17 mouse cellular contexts compared by ENCODE assay signal in genomic region chr3:155682921-155683813, GRCm38 (mm10).
A peak's percentile ranks its signal among the peaks of the same experiment; 100 is the strongest.
DNase-seq lines count a peak whose midpoint lies in the region; ATAC-seq lines count a peak whose summit lies in the region.
"Had no signal": no experiment of that assay in that cellular context is flagged by ENCODE, and none has a peak within 500 bp of the region (broad histone marks: within the 10 kb centered on the region; RNA-seq: fewer than 3 reads in every experiment).

No protein-coding gene starts in this region.

- no peaks in the 10 kb centered on the region for H3K9me3 ChIP-seq in neural tube, embryonic 11.5 days (ENCODE audit: control insufficient read depth, low read length)
- H3K9me3 ChIP-seq in hindbrain, embryonic 11.5 days (ENCODE audit: control insufficient read depth, low read length) = no peaks in the 10 kb centered on the region
- H3K9me3 ChIP-seq in limb, embryonic 10.5 days (replicated peaks) = no peaks in the 10 kb centered on the region
- H3K9me3 ChIP-seq: embryonic facial prominence, embryonic 15.5 days; forebrain, embryonic 15.5 days; liver, embryonic 15.5 days had no signal

- DNase-seq in neural tube, embryonic 11.5 days (ENCODE audit: low spot score) = peak; percentile 24
- no peak for DNase-seq in neural tube, embryonic 10.5 days (ENCODE audit: extremely low spot score, low spot score)
- peak; percentile 25 for DNase-seq in hindbrain, embryonic 11.5 days (ENCODE audit: low spot score)
- DNase-seq in kidney, postnatal 10 days = peak; percentile 11
- peak; percentile 47 for DNase-seq in retina, embryonic 14.5 days (ENCODE audit: low spot score)
- DNase-seq in limb, embryonic 10.5 days (ENCODE audit: low spot score) = no peak
- no peak for DNase-seq in right cerebral cortex, adult 2 months (ENCODE audit: low spot score in 2 of 2)
- DNase-seq: cerebellum, adult 9-11 months; layer of hippocampus, adult 9-11 months; left cerebral cortex, postnatal 4 days; right cerebral cortex, postnatal 4 days had no signal

- no peak overlapping the region for H3K4me3 ChIP-seq in neural tube, embryonic 11.5 days (ENCODE audit: low read depth, low read length)
- no peak overlapping the region for H3K4me3 ChIP-seq in hindbrain, embryonic 11.5 days (ENCODE audit: low read depth, low read length)
- no peak overlapping the region for H3K4me3 ChIP-seq in limb, embryonic 10.5 days
- H3K4me3 ChIP-seq: embryonic facial prominence, embryonic 15.5 days; forebrain, embryonic 15.5 days; liver, embryonic 15.5 days had no signal

- peak; percentile 46 for ATAC-seq in neural tube, embryonic 11.5 days (ENCODE audit: insufficient read depth, low FRiP score, low TSS enrichment)
- peak; percentile 81 for ATAC-seq in hindbrain, embryonic 11.5 days (ENCODE audit: low FRiP score)
- ATAC-seq in monocyte, adult 5-6 weeks (replicated peaks; ENCODE audit: insufficient number of reproducible peaks, low FRiP score, low TSS enrichment, poor library complexity, severe bottlenecking) = no peak
- ATAC-seq: CD4-positive, CD25-positive, alpha-beta regulatory T cell, adult 4 months; forebrain, embryonic 15.5 days; intestine, embryonic 16.5 days had no signal

- no peaks in the 10 kb centered on the region for H3K27me3 ChIP-seq in neural tube, embryonic 11.5 days (ENCODE audit: control insufficient read depth, insufficient read depth, low read length)
- H3K27me3 ChIP-seq in hindbrain, embryonic 11.5 days (ENCODE audit: control insufficient read depth, insufficient read depth, low read length) = no peaks in the 10 kb centered on the region
- no peaks in the 10 kb centered on the region for H3K27me3 ChIP-seq in limb, embryonic 10.5 days (ENCODE audit: low read depth, poor library complexity, severe bottlenecking)
- H3K27me3 ChIP-seq: embryonic facial prominence, embryonic 15.5 days; forebrain, embryonic 15.5 days; liver, embryonic 15.5 days had no signal

- H3K27ac ChIP-seq in neural tube, embryonic 11.5 days (ENCODE audit: low read depth, low read length) = no peak overlapping the region
- H3K27ac ChIP-seq in hindbrain, embryonic 11.5 days (ENCODE audit: low read depth, low read length) = no peak overlapping the region
- no peak overlapping the region for H3K27ac ChIP-seq in limb, embryonic 10.5 days
- H3K27ac ChIP-seq: embryonic facial prominence, embryonic 15.5 days; forebrain, embryonic 15.5 days; liver, embryonic 15.5 days had no signal

- WGBS in neural tube, embryonic 11.5 days = 51% methylated on average over 8 of the region's 8 CpGs
- WGBS in hindbrain, embryonic 11.5 days = 43% methylated on average over 8 of the region's 8 CpGs
- 80% methylated on average over 8 of the region's 8 CpGs for WGBS in limb, embryonic 10.5 days

- no peak overlapping the region for H3K4me2 ChIP-seq in neural tube, embryonic 11.5 days (ENCODE audit: low read depth)
- no peak overlapping the region for H3K4me2 ChIP-seq in hindbrain, embryonic 11.5 days (replicated peaks; ENCODE audit: low read depth, low read length)
- H3K4me2 ChIP-seq: embryonic facial prominence, embryonic 15.5 days; forebrain, embryonic 15.5 days; liver, embryonic 15.5 days had no signal

- no peak overlapping the region for H3K9ac ChIP-seq in neural tube, embryonic 11.5 days (ENCODE audit: low read length)
- no peak overlapping the region for H3K9ac ChIP-seq in hindbrain, embryonic 11.5 days (ENCODE audit: low read depth, low read length)
- H3K9ac ChIP-seq: embryonic facial prominence, embryonic 15.5 days; forebrain, embryonic 15.5 days; liver, embryonic 15.5 days had no signal

- H3K36me3 ChIP-seq in neural tube, embryonic 11.5 days (ENCODE audit: control insufficient read depth, insufficient read depth, low read length) = no peaks in the 10 kb centered on the region
- H3K36me3 ChIP-seq in hindbrain, embryonic 11.5 days (ENCODE audit: control insufficient read depth, insufficient read depth, low read length) = no peaks in the 10 kb centered on the region
- H3K36me3 ChIP-seq in limb, embryonic 10.5 days = no peaks in the 10 kb centered on the region
- H3K36me3 ChIP-seq: embryonic facial prominence, embryonic 15.5 days; forebrain, embryonic 15.5 days; liver, embryonic 15.5 days had no signal

- H3K4me1 ChIP-seq in neural tube, embryonic 11.5 days (ENCODE audit: control insufficient read depth, insufficient read depth, low read length) = 0 out of 2 replicates have a peak, but pooled peaks cover 3% of the 10 kb centered on the region
- no peaks in the 10 kb centered on the region for H3K4me1 ChIP-seq in hindbrain, embryonic 11.5 days (replicated peaks; ENCODE audit: control insufficient read depth, insufficient read depth, low read length)
- no peaks in the 10 kb centered on the region for H3K4me1 ChIP-seq in limb, embryonic 10.5 days
- H3K4me1 ChIP-seq: embryonic facial prominence, embryonic 15.5 days; forebrain, embryonic 15.5 days; liver, embryonic 15.5 days had no signal

Comparison
In these comparisons a context has a peak if more than half of its experiments do, and no peak if none do; other contexts are left out.
1. DNase-seq: peak in neural tube, embryonic 11.5 days (single experiment), hindbrain, embryonic 11.5 days (single experiment), kidney, postnatal 10 days (single experiment) and retina, embryonic 14.5 days (single experiment); none in neural tube, embryonic 10.5 days (single experiment), limb, embryonic 10.5 days (single experiment) and right cerebral cortex, adult 2 months (0 of 2).